Mouse (Mus musculus) retina, postnatal 7 days (tissue): Measurements from ENCODE around the gene Ckmt1.
"Not testable (repeated sequence)": the region's sequence is repeated elsewhere in the genome, so short reads cannot be mapped to it uniquely, and the experiment has no call there.

Source experiments
- DNase-seq: peaks from one replicate; pipeline ENCODE4 v3.0.0-alpha.2; 2012; ENCODE audit warnings: low read depth, low spot score

Ckmt1 gene

DNA sequence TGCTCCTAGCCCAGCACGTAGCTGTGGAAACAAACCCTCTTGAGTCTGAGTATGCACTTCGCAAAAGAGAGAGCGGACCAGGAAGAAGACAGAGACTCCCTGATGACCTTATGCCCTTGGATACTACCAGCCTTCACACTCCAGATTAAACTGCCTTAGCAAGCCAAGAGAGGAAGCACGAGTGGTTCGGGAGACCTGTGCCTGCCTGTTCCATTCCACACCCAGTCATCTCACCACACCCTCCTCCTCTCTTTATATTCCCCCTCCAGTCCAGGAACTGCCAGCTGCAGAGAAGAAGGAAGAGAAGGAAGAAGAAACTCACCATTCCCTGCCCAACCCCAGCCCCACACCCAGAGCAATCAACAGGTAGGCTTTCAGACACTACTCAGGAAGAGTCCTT lies at the start of gene Ckmt1:
Gene Ckmt1, plus strand, starts transcription at position 221 of the 400 bp plus-strand sequence.
- DNase-seq = no peak

DNA sequence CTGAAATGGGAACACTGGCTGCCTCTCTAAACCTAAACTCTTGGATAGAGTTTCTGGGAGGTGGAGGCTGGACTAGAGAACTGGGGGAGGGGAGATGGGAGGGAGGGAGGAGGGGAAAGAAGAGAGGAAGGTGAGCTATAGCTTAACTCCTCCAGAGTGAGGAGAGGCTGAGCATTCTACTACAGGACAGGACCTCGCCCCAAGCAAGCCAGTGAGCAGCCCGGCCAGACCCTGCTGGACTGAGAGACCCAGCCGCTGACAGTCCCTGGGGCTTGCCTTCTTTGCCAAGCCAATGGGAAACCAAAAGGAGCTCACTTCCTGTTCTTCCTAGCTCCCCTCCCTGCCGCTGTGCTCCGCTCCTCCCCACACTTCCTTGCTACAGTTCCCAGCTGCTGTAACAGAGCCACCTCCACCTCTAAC lies 48.5 kb upstream of the Ckmt1 start:
- DNase-seq = no peak

DNA sequence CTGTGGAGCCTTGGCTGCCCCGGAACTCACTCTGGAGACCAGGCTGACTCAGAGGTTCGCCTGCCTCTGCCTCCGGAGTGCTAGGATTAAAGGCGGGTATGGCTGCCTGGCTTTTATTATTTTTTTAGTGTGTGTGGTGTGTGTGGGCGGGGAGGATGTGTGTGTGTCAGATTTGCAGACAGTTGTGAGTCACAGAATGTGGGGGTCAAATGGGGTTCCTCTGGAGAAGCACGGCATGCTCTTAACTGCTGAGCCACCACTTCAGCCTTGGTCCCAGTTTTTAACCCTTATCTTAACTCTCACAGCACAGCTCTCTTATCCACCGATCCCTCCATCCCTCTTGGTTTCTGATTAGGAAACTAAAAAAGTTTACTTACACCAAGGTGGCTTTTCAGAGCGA lies 41.2 kb upstream of the Ckmt1 start:
- DNase-seq = no peak

- DNase-seq = no peak
Observed at GRCm38 (mm10) chr2:121323041-121323440, 34.5 kb upstream of the Ckmt1 start.

DNA sequence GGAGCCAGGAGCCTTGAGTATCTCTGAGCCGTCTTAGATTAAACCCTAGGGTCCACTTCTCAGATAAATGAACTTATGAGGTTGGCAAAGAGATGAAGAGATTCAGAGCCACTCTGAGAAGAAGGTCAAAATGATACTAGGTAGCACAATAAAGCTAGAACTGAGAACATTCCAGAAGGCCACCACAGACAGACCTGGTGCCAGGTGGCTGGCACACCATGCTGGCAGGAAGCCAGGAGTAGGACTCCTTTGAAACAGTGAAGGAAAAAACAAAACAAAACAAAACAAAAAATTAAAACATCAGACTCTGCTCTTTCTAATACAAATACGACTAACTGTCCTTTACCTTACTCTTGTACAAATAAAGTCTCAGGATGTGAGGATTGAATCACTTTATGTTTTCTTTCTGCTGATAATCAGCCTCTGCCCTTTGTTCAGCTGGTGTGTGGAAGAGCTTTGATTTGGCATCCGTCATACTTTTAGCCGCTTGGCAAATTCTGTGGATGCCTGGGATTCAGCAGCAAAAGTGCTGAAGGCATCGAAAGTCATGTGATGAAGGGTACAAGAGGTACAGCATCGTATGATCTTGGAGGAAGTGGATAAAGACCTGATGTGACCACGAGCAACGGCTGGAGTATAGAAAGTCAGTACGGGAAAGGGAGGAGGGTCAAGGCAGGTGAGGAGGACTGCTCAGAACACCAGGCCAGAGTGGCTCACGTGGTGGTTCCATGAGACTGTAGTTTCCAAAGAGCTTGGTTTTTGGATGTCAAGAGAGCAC lies 33.6 kb upstream of the Ckmt1 start:
- no peak for DNase-seq

DNA sequence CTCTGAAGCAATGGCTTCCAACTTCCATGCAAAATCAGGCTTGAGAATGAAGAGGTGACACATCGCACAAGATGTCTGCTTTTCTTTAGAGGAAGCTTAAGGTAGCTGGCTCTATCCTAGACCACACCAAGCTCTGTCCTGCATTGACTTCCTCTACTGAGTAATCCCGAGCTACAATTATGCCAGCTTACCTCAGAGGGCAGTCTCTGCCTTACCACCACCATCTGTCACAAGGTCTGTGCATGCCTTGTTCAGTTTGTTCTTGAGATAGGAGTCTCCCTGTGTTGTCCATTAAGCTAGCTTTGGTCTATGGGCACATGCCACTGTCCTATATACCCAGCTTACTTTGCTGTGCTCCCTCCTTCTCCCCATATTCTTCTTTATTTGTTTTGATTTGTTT lies 28.0 kb upstream of the Ckmt1 start:
- DNase-seq = no peak

DNA sequence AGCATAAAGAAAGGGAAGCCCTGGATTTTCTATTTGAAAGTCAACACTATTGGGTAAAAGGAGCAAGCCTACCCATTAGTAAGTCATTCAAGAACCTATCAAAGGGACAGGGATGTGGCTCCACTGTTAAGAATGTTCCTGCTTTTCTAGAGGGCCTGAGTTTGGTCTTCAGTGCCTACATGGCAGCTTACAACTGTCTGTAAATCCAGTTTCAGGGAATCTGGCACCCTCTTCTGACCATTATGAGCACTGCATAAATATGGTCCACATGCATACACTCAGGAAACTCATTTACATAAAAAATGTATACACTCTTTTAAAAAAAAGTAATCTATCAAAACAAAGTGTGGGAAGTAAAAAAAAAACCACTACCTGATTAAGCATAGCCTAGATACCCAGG lies 18.5 kb upstream of the Ckmt1 start:
- no peak for DNase-seq

DNA sequence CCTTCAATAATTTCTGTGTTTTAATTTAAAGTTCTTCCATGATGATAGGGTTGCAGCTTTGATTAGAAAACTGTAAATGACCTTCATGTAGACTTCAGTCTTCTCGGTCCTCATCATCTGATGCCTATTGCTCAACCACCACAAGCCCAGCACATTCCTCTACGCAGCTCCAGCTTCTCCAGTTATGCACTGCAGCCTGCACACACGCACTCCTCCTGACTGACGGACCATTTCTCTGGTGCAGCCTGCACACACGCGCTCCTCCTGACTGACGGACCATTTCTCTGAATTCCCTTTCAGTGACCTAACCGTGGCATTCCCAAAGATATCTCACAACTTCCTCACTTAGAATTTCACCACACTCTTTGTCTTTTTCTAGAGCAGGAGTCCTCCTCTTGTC lies 4.4 kb upstream of the Ckmt1 start:
- DNase-seq = no peak

DNA sequence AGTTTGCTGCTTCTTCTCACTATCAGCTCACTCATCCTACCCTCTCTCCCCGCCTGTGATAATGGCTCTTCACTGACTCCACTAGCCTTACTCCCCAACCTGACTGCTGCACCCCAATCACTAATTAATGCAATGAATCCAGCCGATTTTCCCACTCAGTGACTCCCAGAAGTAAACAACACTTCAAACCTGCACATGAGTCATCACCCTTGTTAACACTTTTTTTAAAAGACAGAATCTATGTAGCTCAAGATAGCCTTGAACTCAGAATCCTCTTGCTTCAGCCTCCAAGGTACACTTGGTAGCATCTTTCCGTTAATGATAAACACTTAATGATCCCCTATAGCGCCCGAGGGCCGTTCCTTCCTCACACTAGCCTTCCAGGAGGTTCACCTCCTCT lies 3.1 kb upstream of the Ckmt1 start:
- no peak for DNase-seq

- peak; percentile 90 for DNase-seq
Observed at GRCm38 (mm10) chr2:121354820-121355592, 2.5 kb upstream of the Ckmt1 start, which contains the start of gene Ppip5k1. Gene Ppip5k1, minus strand, starts transcription at chr2:121355396.

GRCm38 (mm10) chr2:121357961-121358360 lies 447 bp downstream of the Ckmt1 start:
- DNase-seq = no peak

DNA sequence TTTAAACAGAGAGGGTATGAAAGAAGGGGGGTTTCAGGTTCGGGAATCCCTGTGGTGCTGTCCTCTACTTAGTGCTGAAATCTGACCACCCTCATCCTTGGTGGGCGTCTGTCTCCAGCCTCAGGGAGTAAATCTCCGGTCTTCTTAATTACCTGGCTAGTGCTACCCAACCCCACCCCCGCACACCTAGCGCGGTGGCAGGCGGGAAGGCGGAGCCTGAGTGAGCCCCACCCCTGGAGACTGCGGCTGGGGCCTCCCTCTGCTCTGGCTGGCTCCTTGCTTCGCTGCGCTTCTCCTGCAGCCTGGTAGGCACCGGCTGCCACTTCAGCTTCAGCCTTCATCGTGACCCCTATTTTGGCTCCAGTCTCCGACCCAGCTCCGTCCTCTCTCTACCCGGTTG lies 867 bp downstream of the Ckmt1 start:
- peak; percentile 49 for DNase-seq

GRCm38 (mm10) chr2:121359461-121359860 lies 1.9 kb downstream of the Ckmt1 start:
- peak; percentile 5 for DNase-seq

GRCm38 (mm10) chr2:121363656-121364055 lies 6.1 kb downstream of the Ckmt1 start:
- DNase-seq = no peak

GRCm38 (mm10) chr2:121368831-121369230 lies 11.3 kb downstream of the Ckmt1 start:
- peak; percentile 5 for DNase-seq

GRCm38 (mm10) chr2:121370921-121371320 lies 13.4 kb downstream of the Ckmt1 start:
- no peak for DNase-seq

- no peak for DNase-seq
Observed at GRCm38 (mm10) chr2:121372266-121372665, 14.8 kb downstream of the Ckmt1 start.

- no peak for DNase-seq
Observed at GRCm38 (mm10) chr2:121374766-121375165, 17.3 kb downstream of the Ckmt1 start.

DNA sequence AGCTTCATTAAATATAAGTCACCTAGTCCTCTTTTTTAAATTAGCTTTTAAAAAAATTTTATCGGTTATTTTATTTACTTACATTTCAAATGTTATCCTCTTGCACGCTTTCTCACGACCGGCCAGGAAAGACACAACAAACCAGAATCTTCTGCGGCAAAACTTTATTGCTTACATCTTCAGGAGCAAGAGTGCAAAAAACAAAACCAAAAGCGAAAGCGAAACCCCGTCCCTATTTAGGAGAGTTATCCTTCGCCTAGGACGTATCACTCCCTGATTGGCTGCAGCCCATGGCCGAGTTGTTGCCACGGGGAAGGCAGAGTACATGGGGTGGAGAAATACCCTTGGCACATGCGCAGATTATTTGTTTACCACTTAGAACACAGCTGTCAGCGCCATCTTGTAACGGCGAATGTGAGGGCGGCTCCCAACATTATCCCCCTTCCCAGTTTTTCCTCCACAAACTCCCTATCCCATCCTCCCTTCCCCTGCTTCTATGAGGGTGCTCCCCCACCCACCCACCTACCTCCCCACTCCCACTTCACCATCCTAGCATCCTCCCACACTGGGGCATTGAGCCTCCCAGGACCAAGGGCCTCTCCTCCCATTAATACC lies 29.6 kb downstream of the Ckmt1 start, which contains the start of gene Strc:
Gene Strc, minus strand, starts transcription at position 208 of the 615 bp plus-strand sequence.
- DNase-seq = not testable (repeated sequence)

- peak; percentile 74 for DNase-seq
Observed at GRCm38 (mm10) chr2:121396624-121397023, 39.1 kb downstream of the Ckmt1 start.

GRCm38 (mm10) chr2:121403296-121403695 lies 45.8 kb downstream of the Ckmt1 start:
- DNase-seq = no peak

DNA sequence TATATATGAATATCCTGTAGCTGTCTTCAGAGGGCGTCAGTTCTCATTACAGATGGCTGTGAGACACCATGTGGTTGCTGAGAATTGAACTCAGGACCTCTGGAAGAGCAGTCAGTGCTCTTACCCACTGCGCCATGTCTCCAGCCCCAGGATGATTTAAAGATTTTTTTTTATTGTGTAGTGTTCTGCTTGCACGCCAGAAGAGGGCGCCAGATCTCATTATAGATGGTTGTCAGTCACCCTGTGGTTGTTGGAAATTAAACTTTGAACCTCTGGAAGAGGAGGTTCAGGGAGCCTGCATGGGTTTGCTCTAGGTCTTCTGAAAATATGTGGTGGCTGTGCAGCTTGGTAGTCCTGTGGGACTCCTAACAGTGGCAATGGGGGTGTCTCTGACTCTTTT lies 50.6 kb downstream of the Ckmt1 start:
- no peak for DNase-seq
